Mouse (Mus musculus): ENCODE measurements around the gene Cwc15.

The Cwc15 gene

GRCm38 (mm10) chr9:14558332-14558731, 57.9 kb downstream of the Cwc15 start:
- no peak for DNase-seq

GRCm38 (mm10) chr9:14559430-14559829, 59.0 kb downstream of the Cwc15 start:
- DNase-seq: no peak

- no peak for DNase-seq
Observed at GRCm38 (mm10) chr9:14559996-14560395, 59.6 kb downstream of the Cwc15 start.
